13 mouse cellular contexts compared by ENCODE assay signal in genomic region chr6:30849818-30850217, GRCm38 (mm10). TPM values are rescaled to one million over a fixed set of nuclear protein-coding genes. Genes with fewer than 3 reads are reported as not detected.
DNase-seq lines count a peak whose midpoint lies in the region; ATAC-seq and TF ChIP-seq lines count a peak whose summit lies in the region.
"Had no signal": no experiment of that assay in that cellular context is flagged by ENCODE, and none has a peak within 500 bp of the region (broad histone marks: within the 10 kb centered on the region; RNA-seq: fewer than 3 reads in every experiment).

No protein-coding gene starts in this region.

- no peaks in the 10 kb centered on the region for H3K9me3 ChIP-seq in heart, embryonic 11.5 days (replicated peaks; ENCODE audit: control insufficient read depth, low read length)
- H3K9me3 ChIP-seq: liver, embryonic 13.5 days had no signal

- H3K27ac ChIP-seq in heart, embryonic 11.5 days (ENCODE audit: low read depth, low read length) = no peak overlapping the region
- H3K27ac ChIP-seq: left cerebral cortex, adult 2 months; liver, embryonic 13.5 days had no signal

- no peaks in the 10 kb centered on the region for H3K36me3 ChIP-seq in heart, embryonic 11.5 days (ENCODE audit: control insufficient read depth, insufficient read depth, low read length)

- no peak for ATAC-seq in cerebellum, adult (ENCODE audit: insufficient number of reproducible peaks, low FRiP score, low TSS enrichment)
- ATAC-seq in heart, embryonic 11.5 days (replicated peaks; ENCODE audit: insufficient number of reproducible peaks, low FRiP score, low TSS enrichment) = no peak

- 83% methylated on average over 2 of the region's 2 CpGs for WGBS in heart, embryonic 11.5 days (ENCODE audit: insufficient replicate concordance)
- 66% methylated on average over 2 of the region's 2 CpGs for WGBS in lung, adult 2 months

- no peaks in the 10 kb centered on the region for H3K4me1 ChIP-seq in heart, embryonic 11.5 days (ENCODE audit: control insufficient read depth, insufficient read depth, low read length)
- no peaks in the 10 kb centered on the region for H3K4me1 ChIP-seq in lung, adult 2 months (ENCODE audit: control insufficient read depth, insufficient read depth, low read length)
- H3K4me1 ChIP-seq: liver, embryonic 13.5 days had no signal

- no peak overlapping the region for H3K9ac ChIP-seq in heart, embryonic 11.5 days (ENCODE audit: low read depth, low read length)
- H3K9ac ChIP-seq: liver, embryonic 13.5 days had no signal

- no peaks in the 10 kb centered on the region for H3K27me3 ChIP-seq in heart, embryonic 11.5 days (ENCODE audit: control insufficient read depth, insufficient read depth, low read length)
- H3K27me3 ChIP-seq: liver, embryonic 13.5 days had no signal

- no peak overlapping the region for H3K4me3 ChIP-seq in heart, embryonic 11.5 days (ENCODE audit: low read depth, low read length)
- H3K4me3 ChIP-seq in lung, adult 2 months (replicated peaks; ENCODE audit: extremely low read depth, low read depth, low read length) = no peak overlapping the region
- H3K4me3 ChIP-seq: erythroblast, embryonic 14.5 days; left cerebral cortex, adult 2 months; liver, embryonic 13.5 days had no signal

- no peak for TF ChIP-seq POLR2A in brain, embryonic 14.5 days (IDR thresholded peaks at IDR 0.05; ENCODE audit: borderline replicate concordance, extremely low read depth, insufficient read depth, insufficient read length, poor library complexity, severe bottlenecking)
- no peak for TF ChIP-seq POLR2A in lung, adult 2 months (IDR thresholded peaks at IDR 0.05; ENCODE audit: borderline replicate concordance, extremely low read depth, low read depth, low read length)

- no peak overlapping the region for H3K4me2 ChIP-seq in heart, embryonic 11.5 days
- H3K4me2 ChIP-seq: liver, embryonic 13.5 days; midbrain, embryonic 11.5 days had no signal

- peak; percentile 11 for DNase-seq in cerebellum, adult 11 months
- DNase-seq in heart, postnatal 4 days = peak; percentile 44
- peak; percentile 60 for DNase-seq in brain, embryonic 14.5 days (ENCODE audit: low read depth)
- peak; percentile 8 for DNase-seq in lung, adult 2 months
- no peak for DNase-seq in layer of hippocampus, adult 11-12 months (ENCODE audit: low spot score)
- DNase-seq in urinary bladder, postnatal 10 days (ENCODE audit: low spot score) = no peak
- DNase-seq: gastrocnemius, postnatal 14 days; liver, embryonic 13.5 days had no signal

- TF ChIP-seq CTCF in brain, embryonic 14.5 days (IDR thresholded peaks at IDR 0.05; ENCODE audit: borderline replicate concordance, extremely low read depth, insufficient read depth, insufficient read length) = no peak
- no peak for TF ChIP-seq CTCF in lung, adult 2 months (IDR thresholded peaks at IDR 0.05; ENCODE audit: insufficient read depth, low read length)

RNA-seq across cellular contexts. Expression of gene Copg2, which starts 46.8 kb away (rescaled TPM):
- total RNA-seq in heart, postnatal 4 days (2021) = 10 to 100 TPM; 50.2 to 50.7 TPM
- polyA plus RNA-seq in heart, embryonic 11.5 days (2014; fragmentation: Nextera tagmentation; extraction: Ambion mirVana) = 34.1 and 34.5 TPM in 2 replicates
- 42.1 and 54.6 TPM in 2 replicates for polyA plus RNA-seq in brain, embryonic 14.5 days (2012; rRNA removed)
- 6.8 and 11.1 TPM in 2 replicates for polyA plus RNA-seq in lung, adult 2 months (2012; rRNA removed)

Comparison
In these comparisons a context has a peak if more than half of its experiments do, and no peak if none do; other contexts are left out.
1. DNase-seq: peak in cerebellum, adult 11 months (single experiment), heart, postnatal 4 days (single experiment), brain, embryonic 14.5 days (single experiment) and lung, adult 2 months (single experiment); none in layer of hippocampus, adult 11-12 months (single experiment) and urinary bladder, postnatal 10 days (single experiment).